Mouse (Mus musculus): Measurements from ENCODE around the gene Lbr. TPM values are rescaled to one million over a fixed set of nuclear protein-coding genes. Genes with fewer than 3 reads are reported as not detected.

Gene Lbr
- total and polyA plus RNA-seq, 2 experiments from 2014 or later: 19.8 to 23.7 TPM

GRCm38 (mm10) chr1:181776541-181776940 lies 66.3 kb downstream of the Lbr start:
- H3K27ac ChIP-seq (ENCODE audit: low read depth, low read length): no peak overlapping the region
- H3K9ac ChIP-seq: no peak overlapping the region
- no peak for TF ChIP-seq CTCF (IDR thresholded peaks at IDR 0.05; ENCODE audit: low read depth)
- no peak overlapping the region for H3K4me3 ChIP-seq (ENCODE audit: low read depth, low read length)
- H3K4me2 ChIP-seq (ENCODE audit: low read depth): no peak overlapping the region
- H3K36me3 ChIP-seq (ENCODE audit: insufficient read depth): no peaks in the 10 kb centered on the region
- 50% methylated on average over 1 of the region's 1 CpGs for WGBS
- no peaks in the 10 kb centered on the region for H3K27me3 ChIP-seq (ENCODE audit: insufficient read depth, low read length)
- H3K4me1 ChIP-seq (ENCODE audit: insufficient read depth): no peaks in the 10 kb centered on the region
- DNase-seq (no peak), ATAC-seq (no peak)
- H3K9me3 ChIP-seq (ENCODE audit: low read length): no peaks in the 10 kb centered on the region

- no peaks in the 10 kb centered on the region for H3K27me3 ChIP-seq (ENCODE audit: insufficient read depth, low read length)
- 94% methylated on average over 3 of the region's 3 CpGs for WGBS
- no peak overlapping the region for H3K4me3 ChIP-seq (ENCODE audit: low read depth, low read length)
- H3K27ac ChIP-seq (ENCODE audit: low read depth, low read length): no peak overlapping the region
- H3K36me3 ChIP-seq (ENCODE audit: insufficient read depth): no peaks in the 10 kb centered on the region
- H3K9me3 ChIP-seq (ENCODE audit: low read length): no peaks in the 10 kb centered on the region
- no peaks in the 10 kb centered on the region for H3K4me1 ChIP-seq (ENCODE audit: insufficient read depth)
- ATAC-seq: no peak
- no peak overlapping the region for H3K4me2 ChIP-seq (ENCODE audit: low read depth)
- TF ChIP-seq CTCF (IDR thresholded peaks at IDR 0.05; ENCODE audit: low read depth): 0 out of 2 replicates have a peak, but pooled peaks have one; percentile 4
- H3K9ac ChIP-seq: no peak overlapping the region
- no peak for DNase-seq
These were observed 71.0 kb downstream of the Lbr start for GRCm38 (mm10) chr1:181771871-181772270.

- Histone ChIP-seq H3K4me2 (ENCODE audit: low read depth) (no peak overlapping the region), H3K9me3 (ENCODE audit: low read length) (no peaks in the 10 kb centered on the region), H3K4me1 (ENCODE audit: insufficient read depth) (no peaks in the 10 kb centered on the region), H3K4me3 (ENCODE audit: low read depth, low read length) (no peak overlapping the region), H3K27me3 (ENCODE audit: insufficient read depth, low read length) (no peaks in the 10 kb centered on the region), H3K36me3 (ENCODE audit: insufficient read depth) (no peaks in the 10 kb centered on the region), H3K9ac (no peak overlapping the region), H3K27ac (ENCODE audit: low read depth, low read length) (no peak overlapping the region)
- ATAC-seq: no peak
- peak; percentile 47 for TF ChIP-seq CTCF (IDR thresholded peaks at IDR 0.05; ENCODE audit: low read depth)
- no peak for DNase-seq
- WGBS: 59% methylated on average over 14 of the region's 14 CpGs
These were observed 73.5 kb downstream of the Lbr start for GRCm38 (mm10) chr1:181769392-181769791.

Other genes starting within 250 kb of the Lbr start
- gene Enah, start 176.9 kb upstream of the Lbr start, total RNA-seq (2014; rRNA removed): 75.0 and 88.0 TPM in 2 replicates
- 8.1 and 16.0 TPM in 2 replicates for gene Enah, start 176.9 kb upstream of the Lbr start, polyA plus RNA-seq (2015; fragmentation: Nextera tagmentation; extraction: Ambion mirVana)